25 mouse cellular contexts compared by ENCODE assay signal in the genomic region with DNA sequence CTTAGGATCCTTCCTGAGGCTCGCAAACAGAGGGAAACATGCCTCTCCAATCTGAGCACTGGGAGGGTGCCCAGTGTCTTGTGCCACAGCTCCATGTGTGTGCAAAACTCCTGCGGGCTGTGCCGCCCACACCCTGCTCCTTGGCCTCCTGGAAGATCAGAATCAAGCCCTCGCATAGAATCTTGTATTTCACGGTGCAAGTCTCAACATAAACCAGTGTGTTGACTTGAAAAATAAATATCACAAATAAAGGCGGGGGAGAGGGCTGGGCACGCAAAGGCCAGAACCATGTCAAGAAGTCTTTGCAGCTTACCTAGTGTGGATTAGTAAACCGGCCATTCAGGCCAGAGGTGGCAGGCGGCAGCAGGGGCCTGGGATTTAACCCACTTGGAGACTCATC. TPM values are rescaled to one million over a fixed set of nuclear protein-coding genes. Genes with fewer than 3 reads are reported as not detected.
DNase-seq lines count a peak whose midpoint lies in the region; ATAC-seq and TF ChIP-seq lines count a peak whose summit lies in the region.
"Had no signal": no experiment of that assay in that cellular context is flagged by ENCODE, and none has a peak within 500 bp of the region (broad histone marks: within the 10 kb centered on the region; RNA-seq: fewer than 3 reads in every experiment).

No protein-coding gene starts in this region.

- no peak overlapping the region for H3K9ac ChIP-seq in stomach, postnatal 0 days (ENCODE audit: low read length)
- no peak overlapping the region for H3K9ac ChIP-seq in forebrain, embryonic 16.5 days (replicated peaks; ENCODE audit: low read depth, low read length)
- H3K9ac ChIP-seq: embryonic facial prominence, embryonic 12.5 days; embryonic facial prominence, embryonic 15.5 days; forebrain, embryonic 12.5 days; forebrain, embryonic 15.5 days; heart, embryonic 12.5 days; heart, embryonic 15.5 days; hindbrain, embryonic 13.5 days had no signal

- no peak for DNase-seq in kidney, adult 2 months
- no peak for DNase-seq in kidney, adult 9 months
- DNase-seq in urinary bladder, postnatal 25 days (ENCODE audit: low spot score) = peak; percentile 26
- DNase-seq in urinary bladder, postnatal 4 days (ENCODE audit: low spot score in 2 of 2) = no peak
- DNase-seq in stomach, postnatal 0 days (ENCODE audit: low spot score) = no peak
- DNase-seq: adrenal gland, adult 8-10 months; adrenal gland, postnatal 25 days; cerebellum, adult 11-12 months; cerebellum, adult 8-10 months; cerebellum, postnatal 14 days; gastrocnemius, postnatal 10 days; heart, adult 18-20 months; heart, postnatal 10 days; heart, postnatal 36 days had no signal

- ATAC-seq in stomach, postnatal 0 days (ENCODE audit: low FRiP score, low TSS enrichment) = no peak
- ATAC-seq in forebrain, embryonic 16.5 days = no peak
- ATAC-seq: activated CD4-positive, CD25-positive, alpha-beta regulatory T cell, adult 4 months; forebrain, embryonic 15.5 days; hindbrain, embryonic 16.5 days had no signal

- no peak for TF ChIP-seq POLR2A in kidney, adult 2 months (IDR thresholded peaks at IDR 0.05; ENCODE audit: low read depth, low read length)

- H3K4me2 ChIP-seq in stomach, postnatal 0 days (replicated peaks; ENCODE audit: low read depth) = no peak overlapping the region
- H3K4me2 ChIP-seq in forebrain, embryonic 16.5 days (ENCODE audit: low read length) = no peak overlapping the region
- H3K4me2 ChIP-seq: embryonic facial prominence, embryonic 12.5 days; embryonic facial prominence, embryonic 15.5 days; forebrain, embryonic 12.5 days; forebrain, embryonic 15.5 days; heart, embryonic 12.5 days; heart, embryonic 15.5 days; hindbrain, embryonic 13.5 days had no signal

- no peaks in the 10 kb centered on the region; the same call in 1 of the 2 replicates for H3K36me3 ChIP-seq in kidney, adult 2 months (ENCODE audit: control insufficient read depth, insufficient read depth, low read length)
- no peaks in the 10 kb centered on the region for H3K36me3 ChIP-seq in stomach, postnatal 0 days (ENCODE audit: control insufficient read depth, insufficient read depth, low read length)
- no peaks in the 10 kb centered on the region for H3K36me3 ChIP-seq in forebrain, embryonic 16.5 days (ENCODE audit: control insufficient read depth, insufficient read depth)
- H3K36me3 ChIP-seq: embryonic facial prominence, embryonic 12.5 days; embryonic facial prominence, embryonic 15.5 days; forebrain, embryonic 12.5 days; forebrain, embryonic 15.5 days; heart, embryonic 12.5 days; heart, embryonic 15.5 days; hindbrain, embryonic 10.5 days; hindbrain, embryonic 13.5 days had no signal

- TF ChIP-seq EP300 in stomach, postnatal 0 days (optimal IDR thresholded peaks at IDR 0.05) = no peak

- no peaks in the 10 kb centered on the region for H3K27me3 ChIP-seq in kidney, adult 2 months (replicated peaks; ENCODE audit: control insufficient read depth, insufficient read depth, low read length)
- H3K27me3 ChIP-seq in stomach, postnatal 0 days (ENCODE audit: control insufficient read depth, insufficient read depth, low read length) = no peaks in the 10 kb centered on the region
- H3K27me3 ChIP-seq in forebrain, embryonic 16.5 days (replicated peaks; ENCODE audit: control insufficient read depth, insufficient read depth, low read length) = peaks cover 24% of the 10 kb centered on the region

- no peak for TF ChIP-seq CTCF in kidney, adult 2 months (conservative IDR thresholded peaks at IDR 0.05; ENCODE audit: insufficient read depth, insufficient read length, low read depth, low read length)
- TF ChIP-seq CTCF in stomach, postnatal 0 days (IDR thresholded peaks at IDR 0.05; ENCODE audit: low read depth) = no peak

- H3K9me3 ChIP-seq in stomach, postnatal 0 days (ENCODE audit: control insufficient read depth, low read length) = no peaks in the 10 kb centered on the region
- H3K9me3 ChIP-seq in forebrain, embryonic 16.5 days (ENCODE audit: control insufficient read depth, low read length) = no peaks in the 10 kb centered on the region
- H3K9me3 ChIP-seq: embryonic facial prominence, embryonic 12.5 days; embryonic facial prominence, embryonic 15.5 days; forebrain, embryonic 12.5 days; forebrain, embryonic 15.5 days; heart, embryonic 12.5 days; heart, embryonic 15.5 days; hindbrain, embryonic 10.5 days; hindbrain, embryonic 13.5 days had no signal

- peak overlapping the region; percentile 81 for H3K27ac ChIP-seq in kidney, adult 2 months (ENCODE audit: insufficient read depth, low read depth, low read length)
- H3K27ac ChIP-seq in stomach, postnatal 0 days (replicated peaks) = peak overlapping the region; percentile 76
- no peak overlapping the region for H3K27ac ChIP-seq in forebrain, embryonic 16.5 days (ENCODE audit: low read length)
- H3K27ac ChIP-seq: embryonic facial prominence, embryonic 12.5 days; embryonic facial prominence, embryonic 15.5 days; forebrain, embryonic 12.5 days; forebrain, embryonic 15.5 days; heart, embryonic 15.5 days; hindbrain, embryonic 10.5 days; hindbrain, embryonic 13.5 days had no signal

- H3K4me3 ChIP-seq in kidney, adult 2 months (ENCODE audit: insufficient read depth, low read depth, low read length) = no peak overlapping the region
- H3K4me3 ChIP-seq in stomach, postnatal 0 days (ENCODE audit: low read depth, low read length) = no peak overlapping the region
- H3K4me3 ChIP-seq in forebrain, embryonic 16.5 days (replicated peaks; ENCODE audit: low read length) = no peak overlapping the region
- H3K4me3 ChIP-seq: embryonic facial prominence, embryonic 12.5 days; embryonic facial prominence, embryonic 15.5 days; forebrain, embryonic 12.5 days; forebrain, embryonic 15.5 days; heart, embryonic 12.5 days; heart, embryonic 15.5 days; hindbrain, embryonic 10.5 days; hindbrain, embryonic 13.5 days had no signal

- H3K4me1 ChIP-seq in kidney, adult 2 months (ENCODE audit: control insufficient read depth, insufficient read depth, low read length) = peaks cover 18% of the 10 kb centered on the region; the same call in 1 of the 2 replicates
- no peaks in the 10 kb centered on the region for H3K4me1 ChIP-seq in stomach, postnatal 0 days (replicated peaks; ENCODE audit: control insufficient read depth, insufficient read depth)
- no peaks in the 10 kb centered on the region; the same call in 1 of the 2 replicates for H3K4me1 ChIP-seq in forebrain, embryonic 16.5 days (replicated peaks; ENCODE audit: control insufficient read depth, insufficient read depth, low read length)
- H3K4me1 ChIP-seq: embryonic facial prominence, embryonic 12.5 days; forebrain, embryonic 12.5 days; forebrain, embryonic 15.5 days; hindbrain, embryonic 13.5 days had no signal

- WGBS in kidney, adult 2 months = 85% methylated on average over 9 of the region's 9 CpGs
- 56% methylated on average over 9 of the region's 9 CpGs for WGBS in stomach, postnatal 0 days
- WGBS in forebrain, embryonic 16.5 days = 81% methylated on average over 9 of the region's 9 CpGs

RNA-seq across cellular contexts. Expression of a gene that starts 5.5 kb away (rescaled TPM):
- polyA plus RNA-seq in kidney, adult 2 months (2012; rRNA removed) = 31.3 and 32.5 TPM in 2 replicates
- 16.8 and 18.8 TPM in 2 replicates for polyA plus RNA-seq in stomach, postnatal 0 days (2015; fragmentation: Nextera tagmentation; extraction: Ambion mirVana)
- 0.90 and 1.6 TPM in 2 replicates for polyA plus RNA-seq in forebrain, embryonic 16.5 days (2015; fragmentation: Nextera tagmentation; extraction: Ambion mirVana)
